Mouse (Mus musculus) liver, adult 2 months (tissue): Measurements from ENCODE around the gene Sorcs3. TPM values are rescaled to one million over a fixed set of nuclear protein-coding genes. Genes with fewer than 3 reads are reported as not detected.

Experiments used
- DNase-seq: peaks from one replicate; pipeline ENCODE4 v3.0.0-alpha.2; 2011; ENCODE audit warnings: low read depth, low spot score; ENCODE audit errors: extremely low read depth
- H3K27ac ChIP-seq: fragments of 200-500 bp; replicated peaks from 2 replicates; pipeline ENCODE4 v1.5.1; 2012; ENCODE audit warnings: low read depth, mild to moderate bottlenecking, control low read depth, inconsistent platforms, low read length; ENCODE audit not compliant: insufficient read depth
- H3K27me3 ChIP-seq: fragments of 200-500 bp; 2 replicates; pipeline ENCODE4 v1.6.1; 2012; ENCODE audit warnings: mild to moderate bottlenecking, moderate library complexity, low read length, inconsistent platforms; ENCODE audit not compliant: control insufficient read depth, insufficient read depth
- H3K36me3 ChIP-seq: fragments of 200-500 bp; 2 replicates; pipeline ENCODE4 v1.6.1; 2012; ENCODE audit warnings: low read length, inconsistent platforms; ENCODE audit not compliant: control insufficient read depth, insufficient read depth
- H3K4me1 ChIP-seq: fragments of 200-500 bp; 2 replicates; pipeline ENCODE4 v1.6.1; 2011; ENCODE audit warnings: low read length; ENCODE audit not compliant: control insufficient read depth, insufficient read depth
- H3K4me3 ChIP-seq: fragments of 200-500 bp; 2 replicates; pipeline ENCODE4 v1.5.1; 2011; ENCODE audit warnings: low read depth, mild to moderate bottlenecking, control low read depth, low read length, moderate library complexity; ENCODE audit not compliant: insufficient read depth
- H3K79me2 ChIP-seq: fragments of 200-500 bp; 2 replicates; pipeline ENCODE4 v1.6.1; 2012; ENCODE audit warnings: inconsistent platforms, mild to moderate bottlenecking, low read length, moderate library complexity; ENCODE audit not compliant: control insufficient read depth, insufficient read depth
- H3K9ac ChIP-seq: fragments of 200-500 bp; 2 replicates; pipeline ENCODE4 v1.6.1; 2012; ENCODE audit warnings: low read depth, mild to moderate bottlenecking, control low read depth, inconsistent platforms, low read length
- CTCF ChIP-seq: fragments of 200-500 bp; IDR thresholded peaks from 2 replicates; pipeline ENCODE4 v1.5.1; 2011; ENCODE audit warnings: low read depth, low read length, control low read depth
- POLR2A ChIP-seq: fragments of 200-500 bp; IDR thresholded peaks from 2 replicates; pipeline ENCODE4 v1.6.1; 2011; ENCODE audit warnings: low read length, control low read depth; ENCODE audit not compliant: insufficient read depth; ENCODE audit errors: extremely low read depth
- WGBS: fragments of 180-500 bp; shearing (Covaris S2); methylation state at CpG from one replicate; pipeline ENCODE4 v1.1.7; 2018; 5-methylcytosine and 5-hydroxymethylcytosine counted together
- polyA plus RNA-seq: library from polyadenylated mRNA; depleted of rRNA; stranded (reverse); fragments of >200 nt; gene quantifications from 2 replicates; pipeline ENCODE4 v1.2.3, GENCODE M21; 2012
- total RNA-seq: library from RNA; depleted of rRNA; stranded (reverse); fragments of >200 nt; gene quantifications from 2 replicates; pipeline ENCODE4 v1.2.3, GENCODE M21; 2014

Sorcs3 gene
- total and polyA plus RNA-seq, 2 experiments, result 0.04 to 0.09 TPM

GRCm38 (mm10) chr19:48503896-48504620, 298.2 kb downstream of the Sorcs3 start:
- 35% methylated on average over 2 of the region's 2 CpGs for WGBS
- Histone ChIP-seq H3K36me3 (no peaks in the 10 kb centered on the region), H3K9ac (no peak overlapping the region), H3K4me3 (no peak overlapping the region), H3K27ac (no peak overlapping the region), H3K27me3 (no peaks in the 10 kb centered on the region), H3K4me1 (no peaks in the 10 kb centered on the region), H3K79me2 (no peaks in the 10 kb centered on the region)
- DNase-seq, result no peak
- TF ChIP-seq CTCF (no peak), POLR2A (no peak)

- DNase-seq, result no peak
- Histone ChIP-seq H3K36me3 (no peaks in the 10 kb centered on the region), H3K4me1 (no peaks in the 10 kb centered on the region), H3K4me3 (no peak overlapping the region), H3K27ac (no peak overlapping the region), H3K9ac (no peak overlapping the region), H3K27me3 (no peaks in the 10 kb centered on the region), H3K79me2 (no peaks in the 10 kb centered on the region)
- no peak for TF ChIP-seq CTCF
- TF ChIP-seq POLR2A, result no peak
- WGBS, result 86% methylated on average over 7 of the region's 7 CpGs
Measured at GRCm38 (mm10) chr19:48523803-48524202, 318.0 kb downstream of the Sorcs3 start.

DNA sequence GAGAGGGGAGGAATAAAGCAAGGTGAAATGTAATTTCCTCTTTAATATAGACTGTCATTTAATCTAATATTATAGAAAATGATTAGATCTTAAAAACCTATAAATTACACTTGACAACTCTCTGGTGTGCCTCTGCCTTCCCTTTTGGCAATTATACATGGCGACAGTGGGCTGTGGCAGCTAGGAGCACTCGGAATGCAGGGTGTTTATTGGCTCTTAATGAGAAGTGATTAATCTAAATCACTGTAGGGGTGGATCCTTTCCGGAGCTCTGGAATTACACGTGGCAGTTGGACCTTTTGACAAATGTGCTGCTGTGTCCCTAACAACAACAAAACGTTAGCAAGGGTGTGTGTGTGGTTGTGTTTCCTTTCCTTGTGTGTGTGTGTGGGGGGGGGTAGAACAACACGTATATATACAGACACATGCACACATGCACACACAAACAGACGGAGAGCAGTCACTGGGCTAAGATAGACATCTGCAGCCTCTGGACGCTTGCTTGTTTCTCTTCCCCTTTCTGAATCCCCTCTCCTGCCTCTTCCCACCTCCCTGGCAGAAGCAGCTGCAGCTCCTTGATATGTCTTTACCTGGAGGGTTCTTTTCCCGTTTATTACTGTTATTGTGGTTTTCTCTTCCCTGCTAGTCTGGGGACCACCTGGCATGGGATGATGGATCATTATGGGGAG, 318.8 kb downstream of the Sorcs3 start:
- H3K27ac ChIP-seq, result no peak overlapping the region
- WGBS, result 62% methylated on average over 9 of the region's 9 CpGs
- no peak overlapping the region for H3K4me3 ChIP-seq
- TF ChIP-seq POLR2A (no peak), CTCF (no peak)
- no peak overlapping the region for H3K9ac ChIP-seq
- no peaks in the 10 kb centered on the region for H3K27me3 ChIP-seq
- H3K79me2 ChIP-seq, result no peaks in the 10 kb centered on the region
- H3K4me1 ChIP-seq, result no peaks in the 10 kb centered on the region
- DNase-seq, result no peak
- no peaks in the 10 kb centered on the region for H3K36me3 ChIP-seq

DNA sequence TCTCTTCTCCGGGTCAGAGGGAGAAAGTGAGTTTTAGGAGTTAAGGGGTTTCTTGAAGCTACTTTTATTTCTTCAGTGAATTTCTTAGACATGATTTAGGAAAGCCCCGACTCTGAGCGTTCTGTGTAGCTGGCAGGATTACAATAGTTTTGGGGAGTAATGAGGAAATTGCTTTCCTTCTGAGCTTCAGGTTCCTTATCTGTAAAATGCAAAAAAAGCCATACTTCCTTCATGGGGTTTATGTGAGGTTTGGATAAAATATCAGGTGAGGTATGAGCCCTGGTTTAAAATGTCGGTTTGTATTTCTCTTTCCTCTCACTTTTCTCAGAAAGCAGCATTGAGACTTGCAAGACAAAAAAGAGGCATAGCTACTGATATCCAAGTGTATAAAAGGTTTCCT, 327.8 kb downstream of the Sorcs3 start:
- H3K27me3 ChIP-seq, result no peaks in the 10 kb centered on the region
- H3K27ac ChIP-seq, result no peak overlapping the region
- TF ChIP-seq POLR2A, result no peak
- no peak for TF ChIP-seq CTCF
- H3K36me3 ChIP-seq, result no peaks in the 10 kb centered on the region
- H3K79me2 ChIP-seq, result no peaks in the 10 kb centered on the region
- H3K4me3 ChIP-seq, result no peak overlapping the region
- H3K4me1 ChIP-seq, result no peaks in the 10 kb centered on the region
- no peak overlapping the region for H3K9ac ChIP-seq
- WGBS, result 83% methylated on average over 4 of the region's 4 CpGs
- no peak for DNase-seq

DNA sequence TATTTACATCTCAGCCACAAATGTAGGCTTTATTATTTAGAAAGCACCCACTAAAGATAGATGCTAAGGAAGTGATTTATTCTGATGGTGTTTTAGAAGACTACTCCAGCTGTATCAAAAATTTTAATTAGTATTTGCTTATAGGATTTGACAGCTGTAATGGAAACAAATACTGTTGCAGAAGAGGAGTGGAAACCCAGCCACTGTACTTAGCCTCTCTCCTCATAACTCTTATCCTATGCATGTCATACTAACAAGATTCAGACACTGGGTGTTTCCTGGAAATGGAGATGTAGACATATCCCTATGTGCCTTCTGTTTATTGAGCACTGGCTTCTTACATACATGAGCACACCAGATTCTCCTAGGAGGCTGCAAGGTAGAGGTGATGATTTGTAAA, 338.5 kb downstream of the Sorcs3 start:
- Histone ChIP-seq H3K9ac (no peak overlapping the region), H3K4me3 (no peak overlapping the region), H3K79me2 (no peaks in the 10 kb centered on the region), H3K27me3 (no peaks in the 10 kb centered on the region), H3K27ac (no peak overlapping the region), H3K4me1 (no peaks in the 10 kb centered on the region), H3K36me3 (no peaks in the 10 kb centered on the region)
- no peak for DNase-seq
- TF ChIP-seq POLR2A (no peak), CTCF (no peak)

GRCm38 (mm10) chr19:48545421-48546132, 339.8 kb downstream of the Sorcs3 start:
- Histone ChIP-seq H3K79me2 (no peaks in the 10 kb centered on the region), H3K4me1 (no peaks in the 10 kb centered on the region), H3K27me3 (no peaks in the 10 kb centered on the region), H3K9ac (no peak overlapping the region), H3K36me3 (no peaks in the 10 kb centered on the region), H3K27ac (no peak overlapping the region), H3K4me3 (no peak overlapping the region)
- 82% methylated on average over 7 of the region's 7 CpGs for WGBS
- TF ChIP-seq CTCF, result no peak
- TF ChIP-seq POLR2A, result no peak
- no peak for DNase-seq
